In the genomic region with DNA sequence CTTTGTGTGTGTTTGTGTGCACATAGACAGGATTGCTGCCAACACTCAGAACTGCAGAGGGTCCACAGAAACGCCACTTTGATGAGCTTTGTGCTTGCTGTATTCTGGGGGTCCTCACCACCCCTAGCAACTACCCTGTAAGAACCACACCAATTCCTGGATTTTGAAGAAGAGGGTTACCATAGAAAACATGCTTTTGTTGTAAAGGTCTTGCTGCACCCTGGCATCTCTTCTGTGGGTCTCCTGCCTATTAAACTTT, we compare ENCODE assay signal across 21 mouse cellular contexts. TPM values are rescaled to one million over a fixed set of nuclear protein-coding genes. Genes with fewer than 3 reads are reported as not detected.
A peak's percentile ranks its signal among the peaks of the same experiment; 100 is the strongest.
DNase-seq lines count a peak whose midpoint lies in the region; ATAC-seq and TF ChIP-seq lines count a peak whose summit lies in the region.
"Had no signal": no experiment of that assay in that cellular context is flagged by ENCODE, and none has a peak within 500 bp of the region (broad histone marks: within the 10 kb centered on the region; RNA-seq: fewer than 3 reads in every experiment).

No protein-coding gene starts in this region.

- H3K4me1 ChIP-seq in forebrain, embryonic 11.5 days (replicated peaks; ENCODE audit: control insufficient read depth, insufficient read depth, low read length) = peaks cover 8% of the 10 kb centered on the region; the same call in 1 of the 2 replicates
- peaks cover 21% of the 10 kb centered on the region for H3K4me1 ChIP-seq in forebrain, embryonic 12.5 days
- no peaks in the 10 kb centered on the region for H3K4me1 ChIP-seq in hindbrain, postnatal 0 days (ENCODE audit: insufficient read depth, low read length)
- H3K4me1 ChIP-seq in hindbrain, embryonic 14.5 days (replicated peaks; ENCODE audit: control insufficient read depth, insufficient read depth, low read length) = 0 out of 2 replicates have a peak, but pooled peaks cover 5% of the 10 kb centered on the region
- H3K4me1 ChIP-seq in neural tube, embryonic 12.5 days = peaks cover 8% of the 10 kb centered on the region; the same call in 1 of the 2 replicates

- H3K9ac ChIP-seq in forebrain, embryonic 11.5 days (ENCODE audit: low read length) = no peak overlapping the region
- no peak overlapping the region for H3K9ac ChIP-seq in forebrain, embryonic 12.5 days
- H3K9ac ChIP-seq in hindbrain, postnatal 0 days (replicated peaks; ENCODE audit: low read length) = no peak overlapping the region
- H3K9ac ChIP-seq in hindbrain, embryonic 14.5 days = no peak overlapping the region
- no peak overlapping the region for H3K9ac ChIP-seq in neural tube, embryonic 12.5 days
- H3K9ac ChIP-seq: embryonic facial prominence, embryonic 13.5 days; heart, embryonic 15.5 days had no signal

- peaks cover 2% of the 10 kb centered on the region; the same call in 1 of the 2 replicates for H3K27me3 ChIP-seq in forebrain, embryonic 11.5 days (ENCODE audit: control insufficient read depth, insufficient read depth, low read length)
- peaks cover 25% of the 10 kb centered on the region for H3K27me3 ChIP-seq in forebrain, embryonic 12.5 days
- no peaks in the 10 kb centered on the region for H3K27me3 ChIP-seq in hindbrain, postnatal 0 days (ENCODE audit: insufficient read depth, low read length)
- peaks cover 23% of the 10 kb centered on the region for H3K27me3 ChIP-seq in hindbrain, embryonic 14.5 days (ENCODE audit: control insufficient read depth, insufficient read depth, low read length)
- H3K27me3 ChIP-seq in neural tube, embryonic 12.5 days (replicated peaks) = 0 out of 2 replicates have a peak, but pooled peaks cover 5% of the 10 kb centered on the region
- H3K27me3 ChIP-seq: CH12.LX; heart, embryonic 15.5 days; Patski had no signal

- no peak overlapping the region for H3K4me3 ChIP-seq in forebrain, embryonic 11.5 days (ENCODE audit: low read depth, low read length)
- H3K4me3 ChIP-seq in forebrain, embryonic 12.5 days (replicated peaks) = no peak overlapping the region
- no peak overlapping the region for H3K4me3 ChIP-seq in hindbrain, postnatal 0 days (ENCODE audit: low read length)
- H3K4me3 ChIP-seq in hindbrain, embryonic 14.5 days (replicated peaks; ENCODE audit: low read length) = no peak overlapping the region
- H3K4me3 ChIP-seq in neural tube, embryonic 12.5 days = no peak overlapping the region
- H3K4me3 ChIP-seq: embryonic facial prominence, embryonic 13.5 days; heart, embryonic 10.5 days; heart, embryonic 15.5 days had no signal

- no peak for TF ChIP-seq CTCF in hindbrain, postnatal 0 days (IDR thresholded peaks at IDR 0.05; ENCODE audit: low read depth)

- peak; percentile 11; the same call in 1 of the 2 replicates for ATAC-seq in forebrain, embryonic 11.5 days (replicated peaks; ENCODE audit: low FRiP score)
- ATAC-seq in forebrain, embryonic 12.5 days (ENCODE audit: low FRiP score) = no peak
- ATAC-seq in hindbrain, postnatal 0 days = peak; percentile 20; the same call in 1 of the 2 replicates
- no peak for ATAC-seq in hindbrain, embryonic 14.5 days (ENCODE audit: low FRiP score)
- 0 out of 2 replicates have a peak, but pooled peaks have one; percentile 18 for ATAC-seq in neural tube, embryonic 12.5 days (ENCODE audit: low FRiP score, low read depth)
- ATAC-seq: activated CD4-positive, CD25-positive, alpha-beta regulatory T cell, adult 4 months; intestine, embryonic 16.5 days; Patski had no signal

- WGBS in forebrain, embryonic 11.5 days = 45% methylated on average over 1 of the region's 1 CpGs
- 35% methylated on average over 1 of the region's 1 CpGs for WGBS in forebrain, embryonic 12.5 days
- WGBS in hindbrain, postnatal 0 days = 30% methylated on average over 1 of the region's 1 CpGs
- WGBS in hindbrain, embryonic 14.5 days = 53% methylated on average over 1 of the region's 1 CpGs
- 47% methylated on average over 1 of the region's 1 CpGs for WGBS in neural tube, embryonic 12.5 days

- no peak overlapping the region for H3K4me2 ChIP-seq in forebrain, embryonic 11.5 days (ENCODE audit: low read depth, low read length, severe bottlenecking)
- no peak overlapping the region for H3K4me2 ChIP-seq in forebrain, embryonic 12.5 days
- H3K4me2 ChIP-seq in hindbrain, postnatal 0 days (ENCODE audit: low read depth, low read length) = no peak overlapping the region
- H3K4me2 ChIP-seq in hindbrain, embryonic 14.5 days (replicated peaks) = no peak overlapping the region
- no peak overlapping the region for H3K4me2 ChIP-seq in neural tube, embryonic 12.5 days (replicated peaks)
- H3K4me2 ChIP-seq: embryonic facial prominence, embryonic 13.5 days had no signal

- no peak overlapping the region; the same call in 1 of the 2 replicates for H3K27ac ChIP-seq in forebrain, embryonic 11.5 days (ENCODE audit: low read depth, low read length)
- H3K27ac ChIP-seq in forebrain, embryonic 12.5 days = no peak overlapping the region
- H3K27ac ChIP-seq in hindbrain, postnatal 0 days = no peak overlapping the region
- H3K27ac ChIP-seq in hindbrain, embryonic 14.5 days = no peak overlapping the region
- H3K27ac ChIP-seq in neural tube, embryonic 12.5 days = no peak overlapping the region
- H3K27ac ChIP-seq: embryonic facial prominence, embryonic 13.5 days; heart, embryonic 10.5 days; heart, embryonic 15.5 days had no signal

- DNase-seq in forebrain, embryonic 11.5 days (ENCODE audit: low spot score) = no peak
- no peak for DNase-seq in hindbrain, postnatal 0 days (ENCODE audit: low spot score)
- DNase-seq in hindbrain, embryonic 14.5 days (ENCODE audit: low spot score) = no peak
- no peak for DNase-seq in neural tube, embryonic 10.5 days (ENCODE audit: extremely low spot score, low spot score)
- DNase-seq in thymus, adult 18-20 months = no peak
- DNase-seq: adrenal gland, postnatal 14 days; cerebellum, adult 11-12 months; cerebellum, adult 9-10 months; cerebellum, postnatal 36 days; gastrocnemius, postnatal 10 days; heart, adult 18-20 months; heart, postnatal 14 days had no signal

- no peaks in the 10 kb centered on the region for H3K36me3 ChIP-seq in forebrain, embryonic 11.5 days (ENCODE audit: control insufficient read depth, insufficient read depth, low read length)
- no peaks in the 10 kb centered on the region for H3K36me3 ChIP-seq in forebrain, embryonic 12.5 days (replicated peaks)
- H3K36me3 ChIP-seq in hindbrain, postnatal 0 days (ENCODE audit: insufficient read depth, low read length) = no peaks in the 10 kb centered on the region
- no peaks in the 10 kb centered on the region for H3K36me3 ChIP-seq in hindbrain, embryonic 14.5 days (replicated peaks; ENCODE audit: control insufficient read depth, insufficient read depth)
- no peaks in the 10 kb centered on the region for H3K36me3 ChIP-seq in neural tube, embryonic 12.5 days
- H3K36me3 ChIP-seq: embryonic facial prominence, embryonic 13.5 days; heart, embryonic 15.5 days had no signal

- H3K9me3 ChIP-seq in forebrain, embryonic 11.5 days (ENCODE audit: control insufficient read depth, low read length) = no peaks in the 10 kb centered on the region; the same call in 1 of the 2 replicates
- H3K9me3 ChIP-seq in forebrain, embryonic 12.5 days = no peaks in the 10 kb centered on the region
- no peaks in the 10 kb centered on the region for H3K9me3 ChIP-seq in hindbrain, postnatal 0 days (ENCODE audit: low read length)
- no peaks in the 10 kb centered on the region for H3K9me3 ChIP-seq in hindbrain, embryonic 14.5 days (ENCODE audit: control insufficient read depth, low read length)
- H3K9me3 ChIP-seq in neural tube, embryonic 12.5 days = no peaks in the 10 kb centered on the region
- H3K9me3 ChIP-seq: embryonic facial prominence, embryonic 13.5 days; heart, embryonic 10.5 days; heart, embryonic 15.5 days had no signal

RNA-seq across cellular contexts. Expression of a gene that starts 7.3 kb away (rescaled TPM):
- polyA plus RNA-seq in forebrain, embryonic 11.5 days (2014; fragmentation: Nextera tagmentation; extraction: Ambion mirVana) = 18.4 and 19.2 TPM in 2 replicates
- 15.8 and 22.8 TPM in 2 replicates for polyA plus RNA-seq in forebrain, embryonic 12.5 days (2016; fragmentation: Nextera tagmentation; extraction: Ambion mirVana)
- total RNA-seq in hindbrain, postnatal 0 days (2014; rRNA removed) = 59.6 and 86.6 TPM in 2 replicates
- 51.9 and 52.8 TPM in 2 replicates for polyA plus RNA-seq in hindbrain, postnatal 0 days (2015; fragmentation: Nextera tagmentation; extraction: Ambion mirVana)
- polyA plus RNA-seq in hindbrain, embryonic 14.5 days (2014; fragmentation: Nextera tagmentation; extraction: Ambion mirVana) = 34.4 and 41.6 TPM in 2 replicates
- polyA plus RNA-seq in neural tube, embryonic 12.5 days (2016; fragmentation: Nextera tagmentation; extraction: Ambion mirVana) = 13.1 and 16.7 TPM in 2 replicates
- total RNA-seq: CH12.LX had no signal

Comparison
In these comparisons a context has a peak if more than half of its experiments do, and no peak if none do; other contexts are left out.
1. ATAC-seq: peak in forebrain, embryonic 11.5 days (single experiment), hindbrain, postnatal 0 days (single experiment) and neural tube, embryonic 12.5 days (single experiment); none in forebrain, embryonic 12.5 days (single experiment) and hindbrain, embryonic 14.5 days (single experiment).